8 mouse cellular contexts compared by ENCODE assay signal in genomic region chr16:84702230-84703128, GRCm38 (mm10). TPM values are rescaled to one million over a fixed set of nuclear protein-coding genes. Genes with fewer than 3 reads are reported as not detected.
DNase-seq lines count a peak whose midpoint lies in the region; ATAC-seq and TF ChIP-seq lines count a peak whose summit lies in the region.

No protein-coding gene starts in this region.

- ATAC-seq in forebrain, embryonic 11.5 days (replicated peaks; ENCODE audit: low FRiP score), result peak; percentile 53
- ATAC-seq in limb, embryonic 14.5 days (ENCODE audit: low FRiP score, low read depth), result 0 out of 2 replicates have a peak, but pooled peaks have one; percentile 30
- peak; percentile 44; the same call in 1 of the 2 replicates for ATAC-seq in midbrain, embryonic 13.5 days

- peak overlapping the region; percentile 52 for H3K4me3 ChIP-seq in forebrain, embryonic 11.5 days (ENCODE audit: low read depth, low read length)
- peak overlapping the region; percentile 78 for H3K4me3 ChIP-seq in hindbrain, embryonic 10.5 days
- peak overlapping the region; percentile 58 for H3K4me3 ChIP-seq in limb, embryonic 14.5 days (replicated peaks; ENCODE audit: low read length)
- H3K4me3 ChIP-seq in midbrain, embryonic 13.5 days (replicated peaks), result peak overlapping the region; percentile 60

- peak overlapping the region; percentile 78 for H3K4me2 ChIP-seq in forebrain, embryonic 11.5 days (ENCODE audit: low read depth, low read length, severe bottlenecking)
- H3K4me2 ChIP-seq in limb, embryonic 14.5 days (replicated peaks; ENCODE audit: low read depth, low read length, severe bottlenecking), result peak overlapping the region; percentile 94
- peak overlapping the region; percentile 99 for H3K4me2 ChIP-seq in midbrain, embryonic 13.5 days (replicated peaks)

- H3K9ac ChIP-seq in forebrain, embryonic 11.5 days (ENCODE audit: low read length), result peak overlapping the region; percentile 39
- peak overlapping the region; percentile 68 for H3K9ac ChIP-seq in limb, embryonic 14.5 days (ENCODE audit: low read depth, low read length, severe bottlenecking)
- H3K9ac ChIP-seq in midbrain, embryonic 13.5 days (replicated peaks), result peak overlapping the region; percentile 71; the same call in 1 of the 2 replicates

- no peak for TF ChIP-seq POLR2A in limb, embryonic 14.5 days (IDR thresholded peaks at IDR 0.05; ENCODE audit: borderline replicate concordance, extremely low read depth, insufficient read depth, insufficient read length)

- no peak overlapping the region for H3K27ac ChIP-seq in forebrain, embryonic 11.5 days (ENCODE audit: low read depth, low read length)
- peak overlapping the region; percentile 86; the same call in 1 of the 2 replicates for H3K27ac ChIP-seq in hindbrain, embryonic 10.5 days
- H3K27ac ChIP-seq in limb, embryonic 14.5 days (replicated peaks; ENCODE audit: low read depth, low read length), result no peak overlapping the region
- H3K27ac ChIP-seq in midbrain, embryonic 13.5 days, result no peak overlapping the region

- H3K4me1 ChIP-seq in forebrain, embryonic 11.5 days (replicated peaks; ENCODE audit: control insufficient read depth, insufficient read depth, low read length), result peaks cover 2% of the 10 kb centered on the region; the same call in 1 of the 2 replicates
- peaks cover 14% of the 10 kb centered on the region for H3K4me1 ChIP-seq in hindbrain, embryonic 10.5 days (replicated peaks)
- H3K4me1 ChIP-seq in limb, embryonic 14.5 days (ENCODE audit: control insufficient read depth, insufficient read depth, low read length), result peaks cover 7% of the 10 kb centered on the region; the same call in 1 of the 2 replicates
- peaks cover 11% of the 10 kb centered on the region for H3K4me1 ChIP-seq in midbrain, embryonic 13.5 days (replicated peaks)

- no peaks in the 10 kb centered on the region for H3K27me3 ChIP-seq in forebrain, embryonic 11.5 days (ENCODE audit: control insufficient read depth, insufficient read depth, low read length)
- H3K27me3 ChIP-seq in hindbrain, embryonic 10.5 days (ENCODE audit: insufficient read depth, poor library complexity, severe bottlenecking), result peaks cover 38% of the 10 kb centered on the region
- no peaks in the 10 kb centered on the region; the same call in 1 of the 2 replicates for H3K27me3 ChIP-seq in limb, embryonic 14.5 days (ENCODE audit: control insufficient read depth, insufficient read depth, low read length)
- H3K27me3 ChIP-seq in midbrain, embryonic 13.5 days, result peaks cover 23% of the 10 kb centered on the region

- 13% methylated on average over 39 of the region's 39 CpGs for WGBS in forebrain, embryonic 11.5 days
- WGBS in hindbrain, embryonic 10.5 days, result 12% methylated on average over 39 of the region's 39 CpGs
- 12% methylated on average over 35 of the region's 39 CpGs for WGBS in limb, embryonic 14.5 days
- 12% methylated on average over 39 of the region's 39 CpGs for WGBS in midbrain, embryonic 13.5 days

- peak; percentile 32 to 57 for DNase-seq in spleen, adult 18-20 months
- no peak for DNase-seq in spleen, adult 12 weeks (ENCODE audit: low spot score)
- peak; percentile 70 for DNase-seq in forebrain, embryonic 11.5 days (ENCODE audit: low spot score)
- peak; percentile 47 for DNase-seq in hindbrain, embryonic 10.5 days (ENCODE audit: low spot score)
- DNase-seq in limb, embryonic 14.5 days (ENCODE audit: low spot score), result no peak
- DNase-seq in testis, postnatal 14 days (ENCODE audit: low spot score), result peak; percentile 11
- no peak for DNase-seq in left cerebral cortex, adult 9 months (ENCODE audit: low spot score in 2 of 2)

- H3K36me3 ChIP-seq in forebrain, embryonic 11.5 days (ENCODE audit: control insufficient read depth, insufficient read depth, low read length), result no peaks in the 10 kb centered on the region
- no peaks in the 10 kb centered on the region for H3K36me3 ChIP-seq in hindbrain, embryonic 10.5 days
- no peaks in the 10 kb centered on the region for H3K36me3 ChIP-seq in limb, embryonic 14.5 days (ENCODE audit: control insufficient read depth, insufficient read depth, low read length)
- no peaks in the 10 kb centered on the region for H3K36me3 ChIP-seq in midbrain, embryonic 13.5 days

- no peaks in the 10 kb centered on the region for H3K9me3 ChIP-seq in forebrain, embryonic 11.5 days (ENCODE audit: control insufficient read depth, low read length)
- no peaks in the 10 kb centered on the region for H3K9me3 ChIP-seq in hindbrain, embryonic 10.5 days
- no peaks in the 10 kb centered on the region for H3K9me3 ChIP-seq in limb, embryonic 14.5 days (ENCODE audit: control insufficient read depth, low read length)
- no peaks in the 10 kb centered on the region for H3K9me3 ChIP-seq in midbrain, embryonic 13.5 days

RNA-seq across cellular contexts. Expression of gene Mrpl39, which starts 33.1 kb away (rescaled TPM):
- polyA plus RNA-seq in forebrain, embryonic 11.5 days (2014; fragmentation: Nextera tagmentation; extraction: Ambion mirVana), result 52.2 and 54.2 TPM in 2 replicates
- polyA plus RNA-seq in hindbrain, embryonic 10.5 days (2016; fragmentation: Nextera tagmentation; extraction: Ambion mirVana), result 50.3 and 54.4 TPM in 2 replicates
- 28.0 and 39.1 TPM in 2 replicates for polyA plus RNA-seq in limb, embryonic 14.5 days (2012; rRNA removed)
- polyA plus RNA-seq in limb, embryonic 14.5 days (2014; fragmentation: Nextera tagmentation; extraction: Ambion mirVana), result 41.1 and 46.1 TPM in 2 replicates
- 43.9 and 49.6 TPM in 2 replicates for polyA plus RNA-seq in midbrain, embryonic 13.5 days (2015; fragmentation: Nextera tagmentation; extraction: Ambion mirVana)

Comparison
In these comparisons a context has a peak if more than half of its experiments do, and no peak if none do; other contexts are left out.
1. DNase-seq: peak in spleen, adult 18-20 months (2 of 2), forebrain, embryonic 11.5 days (single experiment), hindbrain, embryonic 10.5 days (single experiment) and testis, postnatal 14 days (single experiment); none in spleen, adult 12 weeks (single experiment), limb, embryonic 14.5 days (single experiment) and left cerebral cortex, adult 9 months (0 of 2).
2. Peak in every context shown above with its lines, with median percentiles within 50 percentile points of each other: ATAC-seq, H3K4me2 ChIP-seq, H3K4me3 ChIP-seq and H3K9ac ChIP-seq.